16 mouse cellular contexts compared by ENCODE assay signal in genomic region chr16:49936793-49937192, GRCm38 (mm10).
DNase-seq lines count a peak whose midpoint lies in the region; ATAC-seq lines count a peak whose summit lies in the region.
"Had no signal": no experiment of that assay in that cellular context is flagged by ENCODE, and none has a peak within 500 bp of the region (broad histone marks: within the 10 kb centered on the region; RNA-seq: fewer than 3 reads in every experiment).

No protein-coding gene starts in this region.

- no peak overlapping the region for H3K9ac ChIP-seq in liver, embryonic 12.5 days
- H3K9ac ChIP-seq in liver, embryonic 11.5 days (ENCODE audit: low read depth, low read length): no peak overlapping the region
- no peak overlapping the region for H3K9ac ChIP-seq in forebrain, embryonic 12.5 days
- H3K9ac ChIP-seq in hindbrain, embryonic 16.5 days (ENCODE audit: low read depth, low read length): no peak overlapping the region
- no peak overlapping the region for H3K9ac ChIP-seq in midbrain, embryonic 15.5 days
- H3K9ac ChIP-seq: liver, embryonic 14.5 days had no signal

- no peaks in the 10 kb centered on the region; the same call in 1 of the 2 replicates for H3K4me1 ChIP-seq in liver, embryonic 12.5 days
- no peaks in the 10 kb centered on the region; the same call in 1 of the 2 replicates for H3K4me1 ChIP-seq in liver, embryonic 11.5 days (replicated peaks; ENCODE audit: control insufficient read depth, insufficient read depth, low read length)
- H3K4me1 ChIP-seq in forebrain, embryonic 12.5 days: peaks cover 15% of the 10 kb centered on the region
- H3K4me1 ChIP-seq in hindbrain, embryonic 16.5 days (ENCODE audit: control insufficient read depth, insufficient read depth, low read depth, low read length): no peaks in the 10 kb centered on the region
- H3K4me1 ChIP-seq in midbrain, embryonic 15.5 days: peaks cover 10% of the 10 kb centered on the region; the same call in 1 of the 2 replicates

- peak; percentile 24; the same call in 1 of the 2 replicates for ATAC-seq in liver, embryonic 12.5 days
- no peak for ATAC-seq in liver, embryonic 11.5 days (replicated peaks; ENCODE audit: low FRiP score)
- peak; percentile 57 for ATAC-seq in forebrain, embryonic 12.5 days (ENCODE audit: low FRiP score)
- ATAC-seq in hindbrain, embryonic 16.5 days: peak; percentile 67
- ATAC-seq in midbrain, embryonic 15.5 days (replicated peaks): peak; percentile 69
- ATAC-seq in cerebellum, adult (ENCODE audit: insufficient number of reproducible peaks, low FRiP score, low TSS enrichment): no peak
- ATAC-seq: Patski had no signal

- H3K27ac ChIP-seq in liver, embryonic 12.5 days: no peak overlapping the region
- no peak overlapping the region for H3K27ac ChIP-seq in liver, embryonic 11.5 days (ENCODE audit: low read depth, low read length)
- H3K27ac ChIP-seq in forebrain, embryonic 12.5 days: no peak overlapping the region
- no peak overlapping the region for H3K27ac ChIP-seq in hindbrain, embryonic 16.5 days (ENCODE audit: low read depth, low read length)
- no peak overlapping the region for H3K27ac ChIP-seq in midbrain, embryonic 15.5 days
- H3K27ac ChIP-seq: heart, embryonic 10.5 days; liver, embryonic 14.5 days had no signal

- no peaks in the 10 kb centered on the region for H3K27me3 ChIP-seq in liver, embryonic 12.5 days (replicated peaks)
- H3K27me3 ChIP-seq in liver, embryonic 11.5 days (replicated peaks; ENCODE audit: control insufficient read depth, insufficient read depth, low read length): no peaks in the 10 kb centered on the region
- no peaks in the 10 kb centered on the region for H3K27me3 ChIP-seq in forebrain, embryonic 12.5 days
- no peaks in the 10 kb centered on the region for H3K27me3 ChIP-seq in hindbrain, embryonic 16.5 days (replicated peaks; ENCODE audit: control insufficient read depth, insufficient read depth, low read length)
- no peaks in the 10 kb centered on the region for H3K27me3 ChIP-seq in midbrain, embryonic 15.5 days (replicated peaks)
- H3K27me3 ChIP-seq: Patski had no signal

- no peak for DNase-seq in liver, embryonic 11.5 days (ENCODE audit: low spot score)
- no peak for DNase-seq in left cerebral cortex, adult 8-10 months (ENCODE audit: low spot score in 2 of 2)
- no peak for DNase-seq in adrenal gland, postnatal 36 days
- DNase-seq: cerebellum, adult 8-10 months; gastrocnemius, postnatal 25 days; heart, postnatal 36 days; kidney, adult 9 months had no signal

- H3K36me3 ChIP-seq in liver, embryonic 12.5 days: no peaks in the 10 kb centered on the region
- H3K36me3 ChIP-seq in liver, embryonic 11.5 days (ENCODE audit: control insufficient read depth, insufficient read depth, low read length): no peaks in the 10 kb centered on the region
- H3K36me3 ChIP-seq in forebrain, embryonic 12.5 days (replicated peaks): no peaks in the 10 kb centered on the region
- no peaks in the 10 kb centered on the region for H3K36me3 ChIP-seq in hindbrain, embryonic 16.5 days (ENCODE audit: control insufficient read depth, insufficient read depth, low read length)
- no peaks in the 10 kb centered on the region for H3K36me3 ChIP-seq in midbrain, embryonic 15.5 days (replicated peaks)
- H3K36me3 ChIP-seq: heart, embryonic 10.5 days had no signal

- no peaks in the 10 kb centered on the region for H3K9me3 ChIP-seq in liver, embryonic 12.5 days (replicated peaks)
- no peaks in the 10 kb centered on the region for H3K9me3 ChIP-seq in liver, embryonic 11.5 days (ENCODE audit: control insufficient read depth, low read length)
- no peaks in the 10 kb centered on the region for H3K9me3 ChIP-seq in forebrain, embryonic 12.5 days
- H3K9me3 ChIP-seq in hindbrain, embryonic 16.5 days (ENCODE audit: control insufficient read depth, low read length): no peaks in the 10 kb centered on the region
- no peaks in the 10 kb centered on the region for H3K9me3 ChIP-seq in midbrain, embryonic 15.5 days
- H3K9me3 ChIP-seq: heart, embryonic 10.5 days had no signal

- no peak overlapping the region for H3K4me3 ChIP-seq in liver, embryonic 12.5 days
- H3K4me3 ChIP-seq in liver, embryonic 11.5 days (ENCODE audit: low read depth, low read length): no peak overlapping the region
- no peak overlapping the region for H3K4me3 ChIP-seq in forebrain, embryonic 12.5 days (replicated peaks)
- no peak overlapping the region for H3K4me3 ChIP-seq in hindbrain, embryonic 16.5 days (ENCODE audit: low read length)
- H3K4me3 ChIP-seq in midbrain, embryonic 15.5 days: no peak overlapping the region
- H3K4me3 ChIP-seq: heart, embryonic 10.5 days; myocyte had no signal

- 58% methylated on average over 5 of the region's 5 CpGs for WGBS in liver, embryonic 12.5 days (ENCODE audit: insufficient replicate concordance)
- WGBS in liver, embryonic 11.5 days: 71% methylated on average over 5 of the region's 5 CpGs
- 30% methylated on average over 5 of the region's 5 CpGs for WGBS in forebrain, embryonic 12.5 days
- 40% methylated on average over 5 of the region's 5 CpGs for WGBS in hindbrain, embryonic 16.5 days
- WGBS in midbrain, embryonic 15.5 days: 28% methylated on average over 5 of the region's 5 CpGs

- no peak overlapping the region for H3K4me2 ChIP-seq in liver, embryonic 12.5 days
- H3K4me2 ChIP-seq in liver, embryonic 11.5 days: no peak overlapping the region
- no peak overlapping the region for H3K4me2 ChIP-seq in forebrain, embryonic 12.5 days
- H3K4me2 ChIP-seq in hindbrain, embryonic 16.5 days (ENCODE audit: low read length): no peak overlapping the region
- H3K4me2 ChIP-seq in midbrain, embryonic 15.5 days: no peak overlapping the region

Comparison
In these comparisons a context has a peak if more than half of its experiments do, and no peak if none do; other contexts are left out.
1. ATAC-seq: peak in liver, embryonic 12.5 days (single experiment), forebrain, embryonic 12.5 days (single experiment), hindbrain, embryonic 16.5 days (single experiment) and midbrain, embryonic 15.5 days (single experiment); none in liver, embryonic 11.5 days (single experiment) and cerebellum, adult (single experiment).